Mouse (Mus musculus) MEL-GATA-1-ER (cell line): ENCODE measurements around the gene Rrp9.
"Not testable (repeated sequence)": the region's sequence is repeated elsewhere in the genome, so short reads cannot be mapped to it uniquely, and the experiment has no call there.

Source experiments
- DNase-seq: peaks from one replicate; pipeline ENCODE4 v3.0.0-alpha.2; 2012; ENCODE audit warnings: low read depth; ENCODE audit errors: extremely low read depth

The Rrp9 gene

GRCm38 (mm10) chr9:106473081-106473752 lies 2.5 kb upstream of the Rrp9 start:
- no peak for DNase-seq

GRCm38 (mm10) chr9:106473753-106474105 lies 2.0 kb upstream of the Rrp9 start:
- no peak for DNase-seq

GRCm38 (mm10) chr9:106474456-106474855 lies 1.3 kb upstream of the Rrp9 start:
- peak; percentile 67 for DNase-seq

DNA sequence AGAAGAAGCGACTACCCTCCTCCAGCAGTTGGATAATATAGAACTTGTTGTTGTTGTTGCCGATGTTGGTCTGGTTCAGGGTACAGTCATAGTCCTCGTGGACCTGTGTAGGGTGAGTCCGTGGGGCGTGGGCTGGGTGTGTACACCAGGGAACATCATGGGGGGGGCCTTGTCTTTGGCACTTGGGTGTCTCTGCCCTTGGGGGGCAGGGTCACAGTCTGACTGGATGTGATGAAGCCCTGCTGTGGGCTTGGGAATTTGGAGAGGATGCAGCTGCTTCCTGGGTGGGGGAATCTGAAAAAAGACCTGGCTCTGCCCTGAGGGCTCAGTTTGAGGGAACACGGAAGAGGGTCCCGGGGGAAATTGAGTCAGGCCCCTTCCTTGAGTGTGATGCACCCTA lies 717 bp upstream of the Rrp9 start:
- no peak for DNase-seq

DNA sequence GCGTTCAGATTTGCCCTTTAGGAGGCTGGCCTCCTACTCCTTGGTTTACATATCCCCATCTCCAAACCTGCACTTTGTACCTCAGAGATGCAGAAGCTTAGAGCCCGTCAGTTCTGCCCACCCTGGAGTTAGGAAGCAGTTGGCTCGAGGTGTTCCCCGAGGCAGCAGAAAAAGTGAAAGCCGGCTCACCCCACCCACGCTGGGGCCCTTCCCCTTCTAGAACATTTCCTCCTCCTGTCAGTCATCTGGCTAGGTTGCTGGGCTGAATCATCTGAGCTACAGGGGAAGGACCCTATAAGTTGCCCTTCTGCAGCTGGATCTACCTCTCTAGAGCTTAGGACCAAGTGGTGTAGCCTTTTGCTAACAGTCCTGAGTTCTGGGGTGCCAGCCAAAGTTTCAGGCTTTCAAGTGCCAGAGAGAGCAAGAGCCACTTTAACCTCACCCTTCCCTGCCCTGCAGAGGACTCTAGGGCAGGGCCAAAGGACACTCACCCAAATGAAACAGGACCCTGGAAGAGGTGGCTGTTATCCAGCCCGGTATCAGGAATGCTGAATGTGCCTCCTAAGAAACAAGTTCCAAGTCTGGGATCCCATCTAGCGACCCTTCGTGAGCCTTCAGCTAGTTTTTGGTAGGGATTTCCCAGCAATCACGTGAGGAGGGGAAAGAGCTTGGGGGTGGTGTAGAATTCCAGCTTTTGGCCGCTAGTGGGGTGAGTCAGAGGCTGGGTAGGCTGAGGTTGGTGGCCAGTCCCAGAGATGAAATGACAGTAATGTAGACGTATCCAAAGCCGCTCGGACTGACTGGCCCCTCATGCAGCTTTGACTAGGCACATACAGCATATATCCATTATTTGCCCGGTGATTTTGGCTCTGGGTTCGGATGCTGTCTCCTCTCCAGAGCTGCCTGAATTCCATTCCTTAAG lies 500 bp downstream of the Rrp9 start:
- peak; percentile 61 for DNase-seq

GRCm38 (mm10) chr9:106476924-106477484 lies 1.2 kb downstream of the Rrp9 start, which contains the start of gene Parp3:
TSS of gene Parp3 (minus strand) at chr9:106476949.
- peak; percentile 99 for DNase-seq

- DNase-seq: no peak
Measured at GRCm38 (mm10) chr9:106477649-106478048, 1.9 kb downstream of the Rrp9 start.

DNA sequence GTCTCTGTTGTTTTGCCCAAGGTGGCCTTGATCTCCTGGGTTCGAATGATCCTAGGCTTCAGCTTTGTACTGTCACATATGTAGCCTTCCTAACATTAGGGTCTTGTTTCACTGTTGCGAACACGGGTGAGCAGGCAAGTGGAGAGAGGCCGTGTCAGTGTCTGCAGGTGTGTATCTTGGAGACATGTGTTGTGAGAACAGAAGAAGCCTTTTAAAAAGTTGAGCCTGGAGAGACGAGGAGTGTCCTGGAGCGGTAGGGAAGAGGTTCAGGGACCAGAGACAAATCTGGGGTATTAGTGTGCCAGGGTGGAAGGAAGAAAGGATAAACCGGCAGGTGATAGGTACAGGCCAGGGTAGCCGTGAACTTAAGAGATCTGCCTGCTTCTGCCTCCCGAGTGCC lies 2.3 kb downstream of the Rrp9 start:
- no peak for DNase-seq

DNA sequence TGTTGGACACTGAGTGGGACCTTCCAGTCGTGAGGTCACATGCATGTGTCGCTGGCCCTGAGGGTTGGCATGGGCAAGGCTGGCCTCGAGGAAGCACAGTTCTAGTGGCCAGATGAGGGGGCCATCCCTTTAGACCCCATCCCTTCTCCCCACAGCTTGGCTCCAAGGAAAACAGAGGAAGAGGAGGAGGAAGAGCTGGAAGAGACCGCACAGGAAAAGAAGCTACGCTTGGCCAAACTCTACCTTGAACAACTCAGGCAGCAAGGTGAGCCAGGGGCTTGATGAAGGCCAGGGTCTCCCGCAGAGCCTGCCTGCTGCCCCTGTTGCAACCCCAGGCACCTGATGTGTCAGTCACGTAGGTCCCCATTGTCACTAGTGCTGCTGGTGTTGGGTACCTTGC lies 4.8 kb downstream of the Rrp9 start:
- DNase-seq: no peak

- no peak for DNase-seq
Measured at GRCm38 (mm10) chr9:106481075-106481474, 5.3 kb downstream of the Rrp9 start.

GRCm38 (mm10) chr9:106481676-106482075 lies 5.9 kb downstream of the Rrp9 start:
- DNase-seq: no peak

DNA sequence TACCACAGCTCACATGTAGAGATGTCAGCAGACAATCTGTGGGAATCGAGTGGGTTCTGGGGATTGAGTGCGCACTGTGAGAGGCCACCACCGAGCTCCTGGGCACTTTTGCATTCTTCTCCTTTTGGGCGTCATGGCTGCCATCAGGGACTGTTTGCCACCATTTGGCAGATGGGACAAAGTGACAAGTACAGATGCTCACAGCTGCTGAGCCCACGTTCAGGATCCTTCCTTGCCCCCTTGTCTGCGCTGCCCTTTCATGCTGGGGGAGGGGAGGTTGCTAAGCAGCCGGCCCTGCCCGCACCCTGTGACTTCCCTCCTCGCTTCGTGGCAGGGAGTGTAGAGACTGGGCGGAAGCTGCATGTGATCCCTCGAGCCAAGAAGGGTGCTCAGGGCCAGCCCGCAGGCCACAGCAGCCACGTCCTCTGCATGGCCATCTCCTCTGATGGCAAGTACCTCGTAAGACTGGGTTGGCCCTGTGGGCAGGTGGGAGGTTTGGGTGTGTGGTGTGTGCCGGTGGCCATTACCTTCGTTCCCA lies 6.9 kb downstream of the Rrp9 start:
- no peak for DNase-seq

- no peak for DNase-seq
Measured at GRCm38 (mm10) chr9:106483136-106483535, 7.4 kb downstream of the Rrp9 start.

DNA sequence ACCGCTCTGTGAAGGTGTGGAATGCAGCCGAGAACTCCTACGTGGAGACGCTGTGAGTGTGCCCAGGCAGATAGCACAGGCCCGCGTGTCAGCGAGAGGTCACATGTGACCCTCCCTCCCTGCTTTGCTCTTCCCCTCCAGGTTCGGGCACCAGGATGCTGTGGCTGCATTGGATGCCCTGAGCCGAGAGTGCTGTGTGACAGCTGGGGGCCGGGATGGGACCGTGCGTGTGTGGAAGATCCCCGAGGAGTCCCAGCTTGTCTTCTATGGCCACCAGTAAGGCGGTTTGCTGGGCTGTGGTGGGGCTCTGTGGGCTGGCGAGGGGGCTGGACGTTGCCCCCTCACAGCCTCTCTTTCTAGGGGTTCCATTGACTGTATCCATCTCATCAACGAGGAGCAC lies 7.8 kb downstream of the Rrp9 start:
- no peak for DNase-seq

DNA sequence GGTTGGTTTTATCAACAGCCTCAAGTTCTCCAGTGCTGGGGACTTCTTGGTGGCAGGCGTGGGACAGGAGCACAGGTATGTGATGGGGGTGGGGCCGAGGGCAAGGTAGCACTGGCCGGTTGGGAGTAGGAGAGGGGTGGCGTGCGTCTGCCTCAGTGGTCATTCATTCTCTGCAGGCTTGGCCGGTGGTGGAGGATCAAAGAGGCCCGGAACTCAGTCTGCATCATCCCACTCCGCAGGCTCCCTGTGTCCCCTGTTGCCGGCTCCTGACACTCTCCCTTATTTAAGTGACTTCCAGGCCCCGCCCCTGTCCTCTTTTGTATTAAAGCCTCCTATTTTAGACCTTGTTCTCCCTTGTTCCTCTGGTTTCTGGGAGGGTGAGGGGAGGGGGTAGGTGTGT lies 9.3 kb downstream of the Rrp9 start:
- DNase-seq: no peak

DNA sequence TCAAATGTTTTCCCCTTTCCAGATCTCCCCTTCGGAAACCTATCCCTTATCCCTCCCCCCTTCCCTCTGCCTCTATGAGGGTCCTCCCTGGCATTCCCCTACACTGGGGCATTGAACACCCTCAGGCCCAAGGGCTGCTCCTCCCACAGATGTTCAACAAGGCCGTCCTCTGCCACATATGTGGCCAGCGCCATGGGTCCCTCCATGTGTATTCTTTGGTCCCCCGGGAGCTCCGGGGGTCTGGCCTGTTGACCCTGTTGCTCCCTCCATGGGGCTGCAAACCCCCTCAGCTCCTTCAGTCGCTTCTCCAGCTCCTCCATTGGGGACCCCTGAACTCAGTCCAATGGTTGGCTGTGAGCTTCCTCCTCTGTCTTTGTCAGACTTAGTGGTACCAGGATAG lies 11.8 kb downstream of the Rrp9 start:
- not testable (repeated sequence) for DNase-seq

DNA sequence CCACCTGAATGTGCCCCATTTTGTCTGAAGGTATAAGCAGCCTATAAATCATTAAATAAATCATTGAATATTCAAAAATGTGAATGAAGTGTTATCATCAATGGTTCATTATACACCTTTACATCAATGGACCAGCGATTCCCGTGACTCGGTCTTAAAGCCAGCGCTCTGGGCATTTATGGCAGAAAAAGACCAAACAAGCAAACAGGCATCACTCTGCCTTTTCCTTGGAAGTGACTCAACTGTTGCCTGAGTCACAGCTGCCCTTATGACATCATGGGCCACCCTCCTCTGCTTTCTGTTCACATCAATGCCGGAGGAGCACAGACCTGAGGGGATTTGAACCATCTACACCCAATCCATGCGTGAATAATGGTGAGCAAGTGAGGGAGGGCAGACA lies 23.9 kb downstream of the Rrp9 start, which contains the start of gene Iqcf1:
Gene Iqcf1, plus strand, starts transcription at position 301 of the 400 bp plus-strand sequence.
- DNase-seq: no peak

DNA sequence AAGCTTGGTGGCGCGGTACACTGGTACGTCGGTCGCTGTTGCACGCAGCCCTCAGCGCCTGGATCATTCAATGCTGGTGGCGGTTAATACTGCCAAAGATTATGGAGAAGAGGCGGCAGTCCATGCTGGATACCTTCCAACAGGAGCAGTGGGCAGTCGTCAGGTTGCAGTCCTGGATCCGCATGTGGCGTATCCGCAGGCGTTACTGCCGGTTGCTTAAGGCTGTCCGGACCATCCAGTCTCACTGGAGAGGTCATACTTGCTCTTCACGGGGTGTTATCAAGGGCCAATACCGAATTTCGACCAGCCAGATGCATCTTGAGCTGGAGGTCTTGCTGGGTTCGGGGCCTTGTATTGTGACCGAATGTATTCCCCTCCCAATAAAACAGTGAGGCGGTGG lies 26.1 kb downstream of the Rrp9 start:
- no peak for DNase-seq

GRCm38 (mm10) chr9:106504246-106504645 lies 28.5 kb downstream of the Rrp9 start:
- no peak for DNase-seq

- no peak for DNase-seq
Measured at GRCm38 (mm10) chr9:106509356-106509755, 33.6 kb downstream of the Rrp9 start.

GRCm38 (mm10) chr9:106512729-106513450 lies 37.1 kb downstream of the Rrp9 start:
- DNase-seq: peak; percentile 60
